Mouse (Mus musculus) ES-Bruce4 (cell line): ENCODE results near the gene Spatc1l.

Experiments
- CTCF ChIP-seq: IDR thresholded peaks from one replicate; pipeline ENCODE4 v1.8.1; 2011; ENCODE audit warnings: low read depth, low read length
- POLR2A ChIP-seq: IDR thresholded peaks from one replicate; pipeline ENCODE4 v1.8.1; 2011; ENCODE audit warnings: low read length; ENCODE audit not compliant: insufficient read depth

- TF ChIP-seq CTCF (no peak), POLR2A (no peak)
Measured at GRCm38 (mm10) chr10:76596338-76596737, 34.3 kb downstream of the Spatc1l start.
